Comparison of ENCODE assay signal across 23 mouse cellular contexts in the genomic region with DNA sequence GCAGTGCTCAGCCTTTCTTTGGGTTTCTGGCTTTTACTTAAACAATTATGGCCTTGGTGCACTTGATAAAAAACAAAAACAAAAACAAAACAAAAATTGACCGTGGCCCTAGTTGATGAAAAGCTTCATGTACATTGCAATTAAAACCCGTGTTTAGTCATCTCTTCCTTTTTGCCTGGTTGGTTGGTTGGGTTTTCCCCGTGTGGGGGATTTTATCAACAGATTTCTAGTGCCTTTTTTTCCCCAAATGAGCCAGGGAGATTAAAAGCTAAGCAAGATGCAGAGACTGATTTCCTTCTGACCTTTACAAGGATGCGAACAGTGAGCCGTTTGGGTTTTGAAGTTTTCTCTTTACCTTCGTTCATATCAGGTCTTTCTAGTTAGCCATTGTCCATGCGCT.
"Had no signal": no experiment of that assay in that cellular context is flagged by ENCODE, and none has a peak within 500 bp of the region (broad histone marks: within the 10 kb centered on the region; RNA-seq: fewer than 3 reads in every experiment).

No protein-coding gene starts in this region.

- DNase-seq: gastrocnemius, adult 2 months; gastrocnemius, postnatal 10 days; gastrocnemius, postnatal 25 days; heart, adult 18-20 months; heart, postnatal 10 days; heart, postnatal 36 days; kidney, adult 18-20 months; kidney, adult 9 months; kidney, postnatal 14 days; kidney, postnatal 36 days; left cerebral cortex, postnatal 4 days had no signal

- H3K27ac ChIP-seq: gastrocnemius, adult 2 months; heart, embryonic 10.5 days; hindbrain, embryonic 12.5 days; hindbrain, embryonic 14.5 days; intestine, embryonic 15.5 days; kidney, embryonic 15.5 days; kidney, postnatal 0 days; layer of hippocampus, adult 2 months; limb, embryonic 13.5 days; limb, embryonic 15.5 days; liver, embryonic 12.5 days; liver, embryonic 14.5 days had no signal

- H3K4me3 ChIP-seq: gastrocnemius, adult 2 months; heart, embryonic 10.5 days; heart, embryonic 12.5 days; hindbrain, embryonic 12.5 days; intestine, embryonic 15.5 days; kidney, embryonic 15.5 days; layer of hippocampus, adult 2 months; limb, embryonic 13.5 days; limb, embryonic 15.5 days; liver, embryonic 12.5 days had no signal

- H3K4me1 ChIP-seq: heart, embryonic 10.5 days; heart, embryonic 12.5 days; hindbrain, embryonic 12.5 days; intestine, embryonic 15.5 days; kidney, embryonic 15.5 days; limb, embryonic 13.5 days; limb, embryonic 15.5 days; liver, embryonic 12.5 days had no signal

- H3K9me3 ChIP-seq: heart, embryonic 10.5 days; hindbrain, embryonic 12.5 days; intestine, embryonic 15.5 days; kidney, embryonic 15.5 days; limb, embryonic 13.5 days; limb, embryonic 15.5 days; liver, embryonic 12.5 days had no signal

- H3K27me3 ChIP-seq: heart, embryonic 12.5 days; hindbrain, embryonic 12.5 days; intestine, embryonic 15.5 days; kidney, embryonic 15.5 days; limb, embryonic 13.5 days; limb, embryonic 15.5 days; liver, embryonic 12.5 days had no signal

- H3K9ac ChIP-seq: heart, embryonic 12.5 days; hindbrain, embryonic 12.5 days; hindbrain, embryonic 14.5 days; intestine, embryonic 15.5 days; kidney, embryonic 15.5 days; limb, embryonic 13.5 days; limb, embryonic 15.5 days; liver, embryonic 12.5 days; liver, embryonic 14.5 days had no signal

- H3K36me3 ChIP-seq: heart, embryonic 10.5 days; heart, embryonic 12.5 days; hindbrain, embryonic 12.5 days; intestine, embryonic 15.5 days; kidney, embryonic 15.5 days; limb, embryonic 13.5 days; limb, embryonic 15.5 days; liver, embryonic 12.5 days had no signal

- H3K4me2 ChIP-seq: heart, embryonic 12.5 days; hindbrain, embryonic 12.5 days; hindbrain, embryonic 14.5 days; intestine, embryonic 15.5 days; kidney, embryonic 15.5 days; limb, embryonic 13.5 days; limb, embryonic 15.5 days; liver, embryonic 12.5 days had no signal
